Mouse (Mus musculus) neural tube, embryonic 15.5 days (tissue): Measurements from ENCODE around the gene Camkmt. TPM values are rescaled to one million over a fixed set of nuclear protein-coding genes. Genes with fewer than 3 reads are reported as not detected.

Source experiments
- ATAC-seq: fragments of 200-750 bp; cut with Nextera tagmentation; 2 replicates; pipeline ENCODE4 v1.8.0; 2017; ENCODE audit warnings: mild to moderate bottlenecking, moderate TSS enrichment, moderate library complexity; ENCODE audit not compliant: low FRiP score
- H3K27ac ChIP-seq: fragments of 300-500 bp; sonication (generic); replicated peaks from 2 replicates; pipeline ENCODE4 v1.5.1; 2015; ENCODE audit warnings: mild to moderate bottlenecking, inconsistent platforms
- H3K27me3 ChIP-seq: fragments of 300-500 bp; sonication (generic); replicated peaks from 2 replicates; pipeline ENCODE4 v1.6.1; 2015; ENCODE audit warnings: inconsistent platforms
- H3K36me3 ChIP-seq: fragments of 300-500 bp; sonication (generic); 2 replicates; pipeline ENCODE4 v1.6.1; 2015; ENCODE audit warnings: inconsistent platforms
- H3K4me1 ChIP-seq: fragments of 300-500 bp; sonication (generic); 2 replicates; pipeline ENCODE4 v1.6.1; 2015; ENCODE audit warnings: inconsistent platforms
- H3K4me2 ChIP-seq: fragments of 300-500 bp; sonication (generic); 2 replicates; pipeline ENCODE4 v1.6.1; 2015; ENCODE audit warnings: inconsistent platforms, mild to moderate bottlenecking, moderate library complexity
- H3K4me3 ChIP-seq: fragments of 300-500 bp; sonication (generic); replicated peaks from 2 replicates; pipeline ENCODE4 v1.5.1; 2015; ENCODE audit warnings: mild to moderate bottlenecking, inconsistent platforms
- H3K9ac ChIP-seq: fragments of 300-500 bp; sonication (generic); replicated peaks from 2 replicates; pipeline ENCODE4 v1.6.1; 2015; ENCODE audit warnings: mild to moderate bottlenecking, inconsistent platforms
- H3K9me3 ChIP-seq: fragments of 300-500 bp; sonication (generic); replicated peaks from 2 replicates; pipeline ENCODE4 v1.6.1; 2016; ENCODE audit warnings: inconsistent platforms
- WGBS: fragments of 180-500 bp; shearing (Covaris S2); methylation state at CpG from one replicate; pipeline ENCODE4 v1.1.7; 2015; ENCODE audit warnings: mixed read lengths; 5-methylcytosine and 5-hydroxymethylcytosine counted together
- polyA plus RNA-seq: library from polyadenylated mRNA; unstranded; fragments of >200 nt; fragmentation: Nextera tagmentation; extraction: Ambion mirVana; gene quantifications from 2 replicates; pipeline ENCODE4 v1.2.1, GENCODE M21; 2015

Camkmt gene
- polyA plus RNA-seq, 1 experiment from 2014 or later = 22.4 TPM

GRCm38 (mm10) chr17:85432923-85433322 lies 342.6 kb downstream of the Camkmt start:
- no peak overlapping the region for H3K4me3 ChIP-seq
- H3K9me3 ChIP-seq = no peaks in the 10 kb centered on the region
- H3K27ac ChIP-seq = no peak overlapping the region
- H3K4me2 ChIP-seq = 0 out of 2 replicates have a peak overlapping the region, but pooled peaks have one; percentile 37
- ATAC-seq = no peak
- H3K9ac ChIP-seq = no peak overlapping the region
- WGBS = 35% methylated on average over 8 of the region's 8 CpGs
- H3K36me3 ChIP-seq = no peaks in the 10 kb centered on the region
- H3K4me1 ChIP-seq = peaks cover 10% of the 10 kb centered on the region; the same call in 1 of the 2 replicates
- H3K27me3 ChIP-seq = no peaks in the 10 kb centered on the region

- no peak for ATAC-seq
- H3K4me1 ChIP-seq = no peaks in the 10 kb centered on the region
- 86% methylated on average over 8 of the region's 8 CpGs for WGBS
- H3K36me3 ChIP-seq = no peaks in the 10 kb centered on the region
- H3K4me3 ChIP-seq = no peak overlapping the region
- no peak overlapping the region for H3K27ac ChIP-seq
- H3K27me3 ChIP-seq = 0 out of 2 replicates have a peak, but pooled peaks cover 5% of the 10 kb centered on the region
- no peaks in the 10 kb centered on the region for H3K9me3 ChIP-seq
- no peak overlapping the region for H3K9ac ChIP-seq
- H3K4me2 ChIP-seq = no peak overlapping the region
Measured at GRCm38 (mm10) chr17:85443036-85443435, 352.7 kb downstream of the Camkmt start.

- H3K27ac ChIP-seq = no peak overlapping the region
- H3K4me3 ChIP-seq = no peak overlapping the region
- 4% methylated on average over 23 of the region's 23 CpGs for WGBS
- peaks cover 84% of the 10 kb centered on the region for H3K27me3 ChIP-seq
- no peak overlapping the region for H3K4me2 ChIP-seq
- no peak for ATAC-seq
- no peak overlapping the region for H3K9ac ChIP-seq
- no peaks in the 10 kb centered on the region for H3K36me3 ChIP-seq
- H3K4me1 ChIP-seq = 0 out of 2 replicates have a peak, but pooled peaks cover 4% of the 10 kb centered on the region
- no peaks in the 10 kb centered on the region for H3K9me3 ChIP-seq
Measured at GRCm38 (mm10) chr17:85454419-85454983, 364.1 kb downstream of the Camkmt start.

- Histone ChIP-seq H3K27ac (no peak overlapping the region), H3K4me3 (no peak overlapping the region), H3K9me3 (no peaks in the 10 kb centered on the region), H3K4me2 (no peak overlapping the region), H3K36me3 (no peaks in the 10 kb centered on the region), H3K4me1 (0 out of 2 replicates have a peak, but pooled peaks cover 4% of the 10 kb centered on the region), H3K9ac (no peak overlapping the region), H3K27me3 (peaks cover 86% of the 10 kb centered on the region)
- ATAC-seq = no peak
- WGBS = 3% methylated on average over 16 of the region's 16 CpGs
Measured at GRCm38 (mm10) chr17:85455063-85455462, 364.7 kb downstream of the Camkmt start.

GRCm38 (mm10) chr17:85458075-85458474 lies 367.7 kb downstream of the Camkmt start:
- ATAC-seq = no peak
- Histone ChIP-seq H3K36me3 (no peaks in the 10 kb centered on the region), H3K4me3 (no peak overlapping the region), H3K9ac (no peak overlapping the region), H3K4me2 (no peak overlapping the region), H3K9me3 (no peaks in the 10 kb centered on the region), H3K4me1 (0 out of 2 replicates have a peak, but pooled peaks cover 4% of the 10 kb centered on the region), H3K27ac (no peak overlapping the region), H3K27me3 (peaks cover 91% of the 10 kb centered on the region)
- 1% methylated on average over 14 of the region's 14 CpGs for WGBS

GRCm38 (mm10) chr17:85458589-85458988 lies 368.2 kb downstream of the Camkmt start:
- no peak overlapping the region for H3K4me2 ChIP-seq
- ATAC-seq = no peak
- no peaks in the 10 kb centered on the region for H3K36me3 ChIP-seq
- H3K9me3 ChIP-seq = no peaks in the 10 kb centered on the region
- H3K9ac ChIP-seq = no peak overlapping the region
- H3K4me1 ChIP-seq = 0 out of 2 replicates have a peak, but pooled peaks cover 4% of the 10 kb centered on the region
- WGBS = 6% methylated on average over 9 of the region's 9 CpGs
- H3K27me3 ChIP-seq = peaks cover 91% of the 10 kb centered on the region
- no peak overlapping the region for H3K27ac ChIP-seq
- no peak overlapping the region for H3K4me3 ChIP-seq

- Histone ChIP-seq H3K9ac (no peak overlapping the region), H3K4me2 (no peak overlapping the region), H3K4me3 (no peak overlapping the region), H3K4me1 (peaks cover 7% of the 10 kb centered on the region; the same call in 1 of the 2 replicates), H3K36me3 (no peaks in the 10 kb centered on the region), H3K9me3 (no peaks in the 10 kb centered on the region), H3K27ac (no peak overlapping the region), H3K27me3 (peaks cover 94% of the 10 kb centered on the region)
- 26% methylated on average over 3 of the region's 3 CpGs for WGBS
- no peak for ATAC-seq
Measured at GRCm38 (mm10) chr17:85461577-85461976, 371.2 kb downstream of the Camkmt start.

- Histone ChIP-seq H3K9ac (no peak overlapping the region), H3K4me2 (no peak overlapping the region), H3K27ac (no peak overlapping the region), H3K4me3 (no peak overlapping the region), H3K36me3 (no peaks in the 10 kb centered on the region), H3K9me3 (no peaks in the 10 kb centered on the region), H3K27me3 (peaks cover 97% of the 10 kb centered on the region), H3K4me1 (peaks cover 7% of the 10 kb centered on the region; the same call in 1 of the 2 replicates)
- WGBS = 6% methylated on average over 22 of the region's 22 CpGs
- ATAC-seq = no peak
Measured at GRCm38 (mm10) chr17:85463497-85464392, 373.4 kb downstream of the Camkmt start.

- Histone ChIP-seq H3K27ac (no peak overlapping the region), H3K9ac (no peak overlapping the region), H3K4me1 (peaks cover 7% of the 10 kb centered on the region; the same call in 1 of the 2 replicates), H3K36me3 (no peaks in the 10 kb centered on the region), H3K4me2 (no peak overlapping the region), H3K9me3 (peaks cover 3% of the 10 kb centered on the region; the same call in 1 of the 2 replicates), H3K4me3 (no peak overlapping the region), H3K27me3 (peaks cover 98% of the 10 kb centered on the region)
- no peak for ATAC-seq
- WGBS = under 1% methylated on average over 40 of the region's 40 CpGs
Measured at GRCm38 (mm10) chr17:85464466-85465411, 374.4 kb downstream of the Camkmt start.

GRCm38 (mm10) chr17:85469776-85470175 lies 379.4 kb downstream of the Camkmt start:
- H3K9me3 ChIP-seq = peaks cover 3% of the 10 kb centered on the region; the same call in 1 of the 2 replicates
- H3K27me3 ChIP-seq = peaks cover 98% of the 10 kb centered on the region
- no peak overlapping the region for H3K4me2 ChIP-seq
- ATAC-seq = no peak
- H3K4me1 ChIP-seq = peaks cover 4% of the 10 kb centered on the region; the same call in 1 of the 2 replicates
- no peaks in the 10 kb centered on the region for H3K36me3 ChIP-seq
- H3K9ac ChIP-seq = no peak overlapping the region
- H3K27ac ChIP-seq = no peak overlapping the region
- H3K4me3 ChIP-seq = no peak overlapping the region
- 77% methylated on average over 4 of the region's 4 CpGs for WGBS

- WGBS = 4% methylated on average over 5 of the region's 5 CpGs
- Histone ChIP-seq H3K4me3 (no peak overlapping the region), H3K27ac (no peak overlapping the region), H3K4me2 (no peak overlapping the region), H3K9me3 (peaks cover 3% of the 10 kb centered on the region; the same call in 1 of the 2 replicates), H3K27me3 (peaks cover 92% of the 10 kb centered on the region), H3K36me3 (no peaks in the 10 kb centered on the region), H3K4me1 (no peaks in the 10 kb centered on the region), H3K9ac (no peak overlapping the region)
- ATAC-seq = no peak
Measured at GRCm38 (mm10) chr17:85472687-85473202, 382.4 kb downstream of the Camkmt start.
